Mouse (Mus musculus): ENCODE results near the gene Snx25.

- TF ChIP-seq CTCF (IDR thresholded peaks at IDR 0.05; ENCODE audit: borderline replicate concordance, extremely low read depth, insufficient read depth, insufficient read length): no peak
- no peak for TF ChIP-seq POLR2A (IDR thresholded peaks at IDR 0.05; ENCODE audit: borderline replicate concordance, extremely low read depth, insufficient read depth, insufficient read length, poor library complexity, severe bottlenecking)
Observed at GRCm38 (mm10) chr8:46180136-46180535, 28.2 kb upstream of the Snx25 start.

All from brain, embryonic 14.5 days (tissue).